7 mouse cellular contexts compared by ENCODE assay signal in genomic region chr12:86855670-86856069, GRCm38 (mm10). TPM values are rescaled to one million over a fixed set of nuclear protein-coding genes. Genes with fewer than 3 reads are reported as not detected.
DNase-seq lines count a peak whose midpoint lies in the region; ATAC-seq and TF ChIP-seq lines count a peak whose summit lies in the region.

No protein-coding gene starts in this region.

- H3K4me1 ChIP-seq in embryonic facial prominence, embryonic 15.5 days, result peaks cover 44% of the 10 kb centered on the region
- peaks cover 22% of the 10 kb centered on the region for H3K4me1 ChIP-seq in limb, embryonic 14.5 days (ENCODE audit: control insufficient read depth, insufficient read depth, low read length)
- peaks cover 42% of the 10 kb centered on the region for H3K4me1 ChIP-seq in neural tube, embryonic 13.5 days (replicated peaks)

- no peaks in the 10 kb centered on the region for H3K27me3 ChIP-seq in embryonic facial prominence, embryonic 15.5 days
- H3K27me3 ChIP-seq in limb, embryonic 14.5 days (ENCODE audit: control insufficient read depth, insufficient read depth, low read length), result no peaks in the 10 kb centered on the region
- no peaks in the 10 kb centered on the region for H3K27me3 ChIP-seq in neural tube, embryonic 13.5 days

- ATAC-seq in embryonic facial prominence, embryonic 15.5 days (ENCODE audit: insufficient number of reproducible peaks, low FRiP score, low TSS enrichment, low read depth), result peak; percentile 59
- peak; percentile 85 for ATAC-seq in limb, embryonic 14.5 days (ENCODE audit: low FRiP score, low read depth)
- peak; percentile 84 for ATAC-seq in neural tube, embryonic 13.5 days (ENCODE audit: low read depth)

- TF ChIP-seq POLR2A in limb, embryonic 14.5 days (IDR thresholded peaks at IDR 0.05; ENCODE audit: borderline replicate concordance, extremely low read depth, insufficient read depth, insufficient read length), result no peak

- DNase-seq in thymus, postnatal 14 days, result peak; percentile 28
- DNase-seq in thymus, postnatal 10 days (ENCODE audit: low spot score in 2 of 2), result no peak
- peak; percentile 84 for DNase-seq in heart, postnatal 4 days
- peak; percentile 95 for DNase-seq in limb, embryonic 14.5 days (ENCODE audit: low spot score)
- DNase-seq in spleen, postnatal 36 days (ENCODE audit: low spot score in 2 of 2), result no peak

- H3K4me2 ChIP-seq in embryonic facial prominence, embryonic 15.5 days (replicated peaks), result peak overlapping the region; percentile 35
- peak overlapping the region; percentile 17 for H3K4me2 ChIP-seq in limb, embryonic 14.5 days (replicated peaks; ENCODE audit: low read depth, low read length, severe bottlenecking)
- H3K4me2 ChIP-seq in neural tube, embryonic 13.5 days, result peak overlapping the region; percentile 41

- no peak overlapping the region for H3K4me3 ChIP-seq in embryonic facial prominence, embryonic 15.5 days (replicated peaks)
- no peak overlapping the region for H3K4me3 ChIP-seq in limb, embryonic 14.5 days (replicated peaks; ENCODE audit: low read length)
- no peak overlapping the region for H3K4me3 ChIP-seq in neural tube, embryonic 13.5 days

- 8% methylated on average over 11 of the region's 11 CpGs for WGBS in embryonic facial prominence, embryonic 15.5 days
- WGBS in limb, embryonic 14.5 days, result 5% methylated on average over 11 of the region's 11 CpGs
- WGBS in neural tube, embryonic 13.5 days, result 10% methylated on average over 11 of the region's 11 CpGs

- no peak overlapping the region for H3K9ac ChIP-seq in embryonic facial prominence, embryonic 15.5 days
- no peak overlapping the region; the same call in 1 of the 2 replicates for H3K9ac ChIP-seq in limb, embryonic 14.5 days (ENCODE audit: low read depth, low read length, severe bottlenecking)
- peak overlapping the region; percentile 41; the same call in 1 of the 2 replicates for H3K9ac ChIP-seq in neural tube, embryonic 13.5 days

- no peaks in the 10 kb centered on the region for H3K36me3 ChIP-seq in embryonic facial prominence, embryonic 15.5 days
- H3K36me3 ChIP-seq in limb, embryonic 14.5 days (ENCODE audit: control insufficient read depth, insufficient read depth, low read length), result no peaks in the 10 kb centered on the region
- H3K36me3 ChIP-seq in neural tube, embryonic 13.5 days, result no peaks in the 10 kb centered on the region

- H3K27ac ChIP-seq in embryonic facial prominence, embryonic 15.5 days (replicated peaks), result peak overlapping the region; percentile 74
- no peak overlapping the region for H3K27ac ChIP-seq in limb, embryonic 14.5 days (replicated peaks; ENCODE audit: low read depth, low read length)
- peak overlapping the region; percentile 77 for H3K27ac ChIP-seq in neural tube, embryonic 13.5 days (replicated peaks)

- no peaks in the 10 kb centered on the region for H3K9me3 ChIP-seq in embryonic facial prominence, embryonic 15.5 days (replicated peaks)
- no peaks in the 10 kb centered on the region for H3K9me3 ChIP-seq in limb, embryonic 14.5 days (ENCODE audit: control insufficient read depth, low read length)
- H3K9me3 ChIP-seq in neural tube, embryonic 13.5 days, result no peaks in the 10 kb centered on the region

RNA-seq across cellular contexts. Expression of gene Irf2bpl, which starts 28.9 kb away (rescaled TPM):
- polyA plus RNA-seq in embryonic facial prominence, embryonic 15.5 days (2015; fragmentation: Nextera tagmentation; extraction: Ambion mirVana), result 45.2 and 50.6 TPM in 2 replicates
- 10 to 100 TPM; 85.8 to 86.2 TPM for total RNA-seq in heart, postnatal 4 days (2021)
- 37.1 and 50.8 TPM in 2 replicates for polyA plus RNA-seq in limb, embryonic 14.5 days (2012; rRNA removed)
- 33.9 and 37.0 TPM in 2 replicates for polyA plus RNA-seq in limb, embryonic 14.5 days (2014; fragmentation: Nextera tagmentation; extraction: Ambion mirVana)
- polyA plus RNA-seq in neural tube, embryonic 13.5 days (2015; fragmentation: Nextera tagmentation; extraction: Ambion mirVana), result 59.9 and 60.7 TPM in 2 replicates

Comparison
In these comparisons a context has a peak if more than half of its experiments do, and no peak if none do; other contexts are left out.
1. DNase-seq: peak in thymus, postnatal 14 days (single experiment), heart, postnatal 4 days (single experiment) and limb, embryonic 14.5 days (single experiment); none in thymus, postnatal 10 days (0 of 2) and spleen, postnatal 36 days (0 of 2).
2. Peak in every context shown above with its lines, with median percentiles within 50 percentile points of each other: ATAC-seq and H3K4me2 ChIP-seq.